Mouse (Mus musculus) neural tube, embryonic 12.5 days (tissue): Measurements from ENCODE around the gene Vps45. TPM values are rescaled to one million over a fixed set of nuclear protein-coding genes. Genes with fewer than 3 reads are reported as not detected.
"Not testable (repeated sequence)": the region's sequence is repeated elsewhere in the genome, so short reads cannot be mapped to it uniquely, and the experiment has no call there.

Experiments used
- ATAC-seq: fragments of 200-750 bp; cut with Nextera tagmentation; 2 replicates; pipeline ENCODE4 v1.8.0; 2017; ENCODE audit warnings: low read depth, mild to moderate bottlenecking, moderate TSS enrichment, moderate library complexity; ENCODE audit not compliant: low FRiP score
- H3K27ac ChIP-seq: fragments of 300-500 bp; sonication (generic); 2 replicates; pipeline ENCODE4 v1.5.1; 2016
- H3K27me3 ChIP-seq: fragments of 300-500 bp; sonication (generic); replicated peaks from 2 replicates; pipeline ENCODE4 v1.6.1; 2016; ENCODE audit warnings: mild to moderate bottlenecking
- H3K36me3 ChIP-seq: fragments of 300-500 bp; sonication (generic); 2 replicates; pipeline ENCODE4 v1.6.1; 2016; ENCODE audit warnings: mild to moderate bottlenecking
- H3K4me1 ChIP-seq: fragments of 300-500 bp; sonication (generic); 2 replicates; pipeline ENCODE4 v1.6.1; 2016
- H3K4me2 ChIP-seq: fragments of 300-500 bp; sonication (generic); replicated peaks from 2 replicates; pipeline ENCODE4 v1.6.1; 2016; ENCODE audit warnings: mild to moderate bottlenecking
- H3K4me3 ChIP-seq: fragments of 300-500 bp; sonication (generic); 2 replicates; pipeline ENCODE4 v1.5.1; 2016
- H3K9ac ChIP-seq: fragments of 300-500 bp; sonication (generic); 2 replicates; pipeline ENCODE4 v1.6.1; 2016; ENCODE audit warnings: mild to moderate bottlenecking
- H3K9me3 ChIP-seq: fragments of 300-500 bp; sonication (generic); 2 replicates; pipeline ENCODE4 v1.6.1; 2016; ENCODE audit warnings: mild to moderate bottlenecking
- WGBS: fragments of 180-500 bp; shearing (Covaris S2); methylation state at CpG from one replicate; pipeline ENCODE4 v1.1.7; 2016; 5-methylcytosine and 5-hydroxymethylcytosine counted together
- polyA plus RNA-seq: library from polyadenylated mRNA; unstranded; fragments of >200 nt; fragmentation: Nextera tagmentation; extraction: Ambion mirVana; gene quantifications from 2 replicates; pipeline ENCODE4 v1.2.1, GENCODE M21; 2016

Vps45 gene
- polyA plus RNA-seq, 1 experiment from 2014 or later = 48.3 TPM

- peaks cover 12% of the 10 kb centered on the region for H3K36me3 ChIP-seq
- H3K9me3 ChIP-seq = no peaks in the 10 kb centered on the region
- H3K4me1 ChIP-seq = no peaks in the 10 kb centered on the region
- WGBS = 74% methylated on average over 4 of the region's 4 CpGs
- no peak overlapping the region for H3K27ac ChIP-seq
- no peak overlapping the region for H3K9ac ChIP-seq
- no peak overlapping the region for H3K4me2 ChIP-seq
- no peak for ATAC-seq
- no peaks in the 10 kb centered on the region for H3K27me3 ChIP-seq
- H3K4me3 ChIP-seq = no peak overlapping the region
Observed at GRCm38 (mm10) chr3:96051186-96051585, 7.1 kb downstream of the Vps45 start.

GRCm38 (mm10) chr3:96050779-96051178 is 7.5 kb downstream of the Vps45 start:
- no peak for ATAC-seq
- Histone ChIP-seq H3K4me1 (no peaks in the 10 kb centered on the region), H3K9me3 (no peaks in the 10 kb centered on the region), H3K4me2 (no peak overlapping the region), H3K36me3 (peaks cover 16% of the 10 kb centered on the region), H3K27ac (no peak overlapping the region), H3K4me3 (no peak overlapping the region), H3K27me3 (no peaks in the 10 kb centered on the region), H3K9ac (no peak overlapping the region)
- WGBS = 75% methylated on average over 7 of the region's 7 CpGs

GRCm38 (mm10) chr3:96044559-96044958 is 13.7 kb downstream of the Vps45 start:
- H3K9ac ChIP-seq, H3K4me3 ChIP-seq, H3K27ac ChIP-seq, H3K9me3 ChIP-seq, H3K27me3 ChIP-seq, H3K4me2 ChIP-seq, ATAC-seq, H3K4me1 ChIP-seq: not testable (repeated sequence)
- 86% methylated on average over 3 of the region's 3 CpGs for WGBS
- H3K36me3 ChIP-seq = peaks cover 28% of the 10 kb centered on the region

- Histone ChIP-seq H3K9ac (no peak overlapping the region), H3K36me3 (peaks cover 28% of the 10 kb centered on the region), H3K27ac (no peak overlapping the region), H3K4me1 (no peaks in the 10 kb centered on the region), H3K4me3 (no peak overlapping the region), H3K4me2 (no peak overlapping the region), H3K27me3 (no peaks in the 10 kb centered on the region), H3K9me3 (no peaks in the 10 kb centered on the region)
- 92% methylated on average over 1 of the region's 1 CpGs for WGBS
- no peak for ATAC-seq
Observed at GRCm38 (mm10) chr3:96043104-96043503, 15.2 kb downstream of the Vps45 start.

- Histone ChIP-seq H3K9me3 (no peaks in the 10 kb centered on the region), H3K4me2 (no peak overlapping the region), H3K27ac (no peak overlapping the region), H3K36me3 (peaks cover 21% of the 10 kb centered on the region), H3K4me1 (no peaks in the 10 kb centered on the region), H3K27me3 (no peaks in the 10 kb centered on the region), H3K4me3 (no peak overlapping the region), H3K9ac (no peak overlapping the region)
- 91% methylated on average over 6 of the region's 6 CpGs for WGBS
- no peak for ATAC-seq
Observed at GRCm38 (mm10) chr3:96041079-96041478, 17.2 kb downstream of the Vps45 start.

GRCm38 (mm10) chr3:96040663-96041006 is 17.6 kb downstream of the Vps45 start:
- no peaks in the 10 kb centered on the region for H3K27me3 ChIP-seq
- H3K4me2 ChIP-seq = no peak overlapping the region
- no peaks in the 10 kb centered on the region for H3K9me3 ChIP-seq
- peaks cover 16% of the 10 kb centered on the region for H3K36me3 ChIP-seq
- 94% methylated on average over 2 of the region's 2 CpGs for WGBS
- ATAC-seq = no peak
- H3K27ac ChIP-seq = no peak overlapping the region
- no peak overlapping the region for H3K9ac ChIP-seq
- no peak overlapping the region for H3K4me3 ChIP-seq
- H3K4me1 ChIP-seq = no peaks in the 10 kb centered on the region

- peaks cover 11% of the 10 kb centered on the region for H3K36me3 ChIP-seq
- no peak overlapping the region for H3K27ac ChIP-seq
- H3K4me1 ChIP-seq = no peaks in the 10 kb centered on the region
- WGBS = 81% methylated on average over 9 of the region's 9 CpGs
- H3K4me2 ChIP-seq = no peak overlapping the region
- H3K9ac ChIP-seq = no peak overlapping the region
- no peaks in the 10 kb centered on the region for H3K27me3 ChIP-seq
- H3K9me3 ChIP-seq = no peaks in the 10 kb centered on the region
- no peak overlapping the region for H3K4me3 ChIP-seq
- no peak for ATAC-seq
Observed at GRCm38 (mm10) chr3:96039857-96040662, 18.2 kb downstream of the Vps45 start.

- Histone ChIP-seq H3K36me3 (peaks cover 9% of the 10 kb centered on the region; the same call in 1 of the 2 replicates), H3K4me3 (no peak overlapping the region), H3K4me1 (no peaks in the 10 kb centered on the region), H3K27me3 (no peaks in the 10 kb centered on the region), H3K27ac (no peak overlapping the region), H3K9me3 (no peaks in the 10 kb centered on the region), H3K9ac (no peak overlapping the region), H3K4me2 (no peak overlapping the region)
- WGBS = 94% methylated on average over 4 of the region's 4 CpGs
- no peak for ATAC-seq
Observed at GRCm38 (mm10) chr3:96038851-96039250, 19.4 kb downstream of the Vps45 start.

- H3K27ac ChIP-seq = no peak overlapping the region
- no peaks in the 10 kb centered on the region for H3K4me1 ChIP-seq
- no peak overlapping the region for H3K4me3 ChIP-seq
- no peak overlapping the region for H3K4me2 ChIP-seq
- no peaks in the 10 kb centered on the region for H3K27me3 ChIP-seq
- WGBS = 88% methylated on average over 5 of the region's 5 CpGs
- H3K9ac ChIP-seq = no peak overlapping the region
- H3K9me3 ChIP-seq = no peaks in the 10 kb centered on the region
- ATAC-seq = no peak
- peaks cover 13% of the 10 kb centered on the region for H3K36me3 ChIP-seq
Observed at GRCm38 (mm10) chr3:96038156-96038555, 20.1 kb downstream of the Vps45 start.

- Histone ChIP-seq H3K36me3 (peaks cover 18% of the 10 kb centered on the region), H3K4me2 (no peak overlapping the region), H3K9ac (no peak overlapping the region), H3K4me3 (no peak overlapping the region), H3K9me3 (no peaks in the 10 kb centered on the region), H3K27ac (no peak overlapping the region), H3K27me3 (no peaks in the 10 kb centered on the region), H3K4me1 (no peaks in the 10 kb centered on the region)
- no peak for ATAC-seq
- WGBS = 92% methylated on average over 6 of the region's 6 CpGs
Observed at GRCm38 (mm10) chr3:96036796-96037195, 21.5 kb downstream of the Vps45 start.

GRCm38 (mm10) chr3:96033046-96033445 is 25.2 kb downstream of the Vps45 start:
- 68% methylated on average over 4 of the region's 4 CpGs for WGBS
- H3K27me3 ChIP-seq = no peaks in the 10 kb centered on the region
- H3K27ac ChIP-seq = no peak overlapping the region
- no peak overlapping the region for H3K4me3 ChIP-seq
- H3K9ac ChIP-seq = no peak overlapping the region
- no peak overlapping the region for H3K4me2 ChIP-seq
- no peaks in the 10 kb centered on the region for H3K9me3 ChIP-seq
- ATAC-seq = no peak
- no peaks in the 10 kb centered on the region for H3K4me1 ChIP-seq
- H3K36me3 ChIP-seq = peaks cover 20% of the 10 kb centered on the region

GRCm38 (mm10) chr3:96032652-96033017 is 25.6 kb downstream of the Vps45 start:
- H3K9me3 ChIP-seq = no peaks in the 10 kb centered on the region
- H3K27ac ChIP-seq = no peak overlapping the region
- no peak overlapping the region for H3K4me3 ChIP-seq
- no peaks in the 10 kb centered on the region for H3K27me3 ChIP-seq
- no peak overlapping the region for H3K4me2 ChIP-seq
- peaks cover 20% of the 10 kb centered on the region for H3K36me3 ChIP-seq
- H3K9ac ChIP-seq = no peak overlapping the region
- 85% methylated on average over 6 of the region's 6 CpGs for WGBS
- no peak for ATAC-seq
- no peaks in the 10 kb centered on the region for H3K4me1 ChIP-seq

GRCm38 (mm10) chr3:96031991-96032651 is 26.1 kb downstream of the Vps45 start:
- no peak for ATAC-seq
- no peaks in the 10 kb centered on the region for H3K27me3 ChIP-seq
- H3K36me3 ChIP-seq = peaks cover 20% of the 10 kb centered on the region
- no peak overlapping the region for H3K4me2 ChIP-seq
- H3K9me3 ChIP-seq = no peaks in the 10 kb centered on the region
- no peak overlapping the region for H3K9ac ChIP-seq
- H3K27ac ChIP-seq = no peak overlapping the region
- H3K4me3 ChIP-seq = no peak overlapping the region
- 91% methylated on average over 6 of the region's 6 CpGs for WGBS
- H3K4me1 ChIP-seq = no peaks in the 10 kb centered on the region
